Mouse (Mus musculus): Measurements from ENCODE around the gene Rnf25.

The Rnf25 gene

GRCm38 (mm10) chr1:74601267-74601962 lies at the start of gene Rnf25, which contains the start of gene Stk36:
Gene Rnf25, minus strand, starts transcription at chr1:74601397.
Gene Stk36, plus strand, starts transcription at chr1:74601445.
- peak; percentile 59 to 73 for DNase-seq (ENCODE audit: low spot score in 2 of 2)

GRCm38 (mm10) chr1:74643926-74644325 lies 42.7 kb upstream of the Rnf25 start:
- DNase-seq (ENCODE audit: low spot score in 2 of 2) = no peak

GRCm38 (mm10) chr1:74643524-74643923 lies 42.3 kb upstream of the Rnf25 start:
- DNase-seq (ENCODE audit: low spot score in 2 of 2) = no peak

GRCm38 (mm10) chr1:74632734-74633133 lies 31.5 kb upstream of the Rnf25 start:
- DNase-seq (ENCODE audit: low spot score in 2 of 2) = no peak

GRCm38 (mm10) chr1:74628001-74628400 lies 26.8 kb upstream of the Rnf25 start:
- DNase-seq (ENCODE audit: low spot score in 2 of 2) = no peak

- DNase-seq (ENCODE audit: low spot score in 2 of 2) = no peak
Measured at GRCm38 (mm10) chr1:74626076-74626475, 24.9 kb upstream of the Rnf25 start.

DNA sequence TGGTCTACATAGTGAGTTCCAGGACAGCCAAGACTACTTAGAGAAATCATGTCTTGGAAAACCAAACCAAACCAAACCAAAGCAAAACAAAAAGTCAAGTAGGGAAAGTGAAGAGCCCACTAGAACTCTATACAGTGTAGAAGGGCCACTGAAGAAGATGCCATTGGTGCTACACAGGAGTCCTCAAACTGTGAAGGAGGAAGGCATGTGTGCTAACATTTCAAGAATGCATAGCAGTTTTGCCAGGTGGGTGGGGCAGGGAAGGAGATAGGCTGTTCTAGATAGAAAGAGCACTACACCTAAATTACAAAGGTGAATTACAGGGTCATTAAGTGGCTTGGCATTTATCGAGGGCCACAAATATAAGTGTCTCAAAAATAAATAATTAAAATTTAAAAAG lies 23.0 kb upstream of the Rnf25 start:
- DNase-seq (ENCODE audit: low spot score in 2 of 2) = no peak

DNA sequence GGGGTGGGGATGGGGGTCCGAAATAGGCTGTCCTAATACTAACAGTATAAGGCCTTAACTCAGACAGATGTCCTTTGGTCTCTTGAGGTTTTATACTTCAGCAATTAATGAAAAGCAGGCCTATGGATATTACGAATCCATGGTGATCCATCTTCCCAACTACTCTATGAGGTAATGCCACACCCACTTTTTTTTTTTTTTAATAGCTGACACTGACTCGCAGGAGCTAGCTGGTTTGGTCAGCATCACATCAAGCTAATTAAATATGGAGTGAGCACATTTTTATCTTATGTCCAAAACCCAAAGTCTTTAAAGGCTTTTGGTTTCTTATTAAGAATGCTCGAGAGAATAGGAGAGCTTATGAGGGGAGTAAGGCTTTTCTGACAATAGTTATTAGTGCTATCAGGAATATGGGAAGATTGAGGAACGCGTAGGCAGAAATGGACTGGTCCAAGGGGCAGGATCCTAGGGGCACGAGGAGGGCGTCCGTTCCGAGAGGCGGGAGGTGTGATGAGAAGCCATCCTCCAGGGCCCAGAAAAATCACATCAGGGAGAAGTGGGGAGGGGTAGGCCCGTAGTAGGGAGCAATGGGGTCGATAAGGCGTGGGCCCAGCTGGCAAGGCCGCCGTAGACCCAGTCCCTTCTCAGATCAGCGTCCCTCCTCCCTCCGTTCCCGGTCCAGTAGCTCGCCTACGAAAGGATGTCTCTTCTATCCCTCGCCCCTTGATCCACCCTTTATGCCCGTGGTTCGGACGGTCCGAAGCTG lies 513 bp downstream of the Rnf25 start:
- DNase-seq (ENCODE audit: low spot score in 2 of 2) = no peak

DNA sequence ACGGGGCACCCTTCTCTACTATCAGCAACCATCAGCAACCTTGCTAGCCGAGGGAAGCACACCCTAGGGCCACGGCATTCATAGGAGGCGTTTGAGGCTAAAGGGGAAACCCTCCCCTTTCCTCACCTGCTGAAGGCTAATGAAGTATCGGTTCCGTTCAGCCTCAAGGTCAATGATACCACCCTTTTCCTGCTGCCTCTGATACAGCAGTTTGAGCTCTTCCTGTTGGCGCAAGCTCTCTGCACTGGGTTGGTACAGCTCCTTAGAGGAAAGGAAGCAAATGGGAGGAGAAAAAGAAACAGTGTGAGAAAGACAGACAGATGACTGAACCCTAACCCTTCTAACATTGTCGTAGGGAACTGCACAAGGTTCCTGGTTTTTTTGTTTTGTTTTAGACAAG lies 6.8 kb downstream of the Rnf25 start:
- DNase-seq (ENCODE audit: low spot score in 2 of 2) = no peak

- peak; percentile 97 to 98 for DNase-seq (ENCODE audit: low spot score in 2 of 2)
Measured at GRCm38 (mm10) chr1:74587773-74588445, 13.3 kb downstream of the Rnf25 start, which contains the start of the genes Zfp142 and Bcs1l. Gene Zfp142, minus strand, starts transcription at chr1:74588246. Gene Bcs1l, plus strand, starts transcription at chr1:74588289.

GRCm38 (mm10) chr1:74587233-74587772 lies 13.9 kb downstream of the Rnf25 start:
- DNase-seq (ENCODE audit: low spot score in 2 of 2) = no peak

- DNase-seq (ENCODE audit: low spot score in 2 of 2) = no peak
Measured at GRCm38 (mm10) chr1:74584616-74585398, 16.4 kb downstream of the Rnf25 start.

- no peak for DNase-seq (ENCODE audit: low spot score in 2 of 2)
Measured at GRCm38 (mm10) chr1:74582621-74583020, 18.6 kb downstream of the Rnf25 start.

GRCm38 (mm10) chr1:74569739-74570719 lies 31.2 kb downstream of the Rnf25 start:
- DNase-seq (ENCODE audit: low spot score in 2 of 2) = peak; percentile 23 to 26

DNA sequence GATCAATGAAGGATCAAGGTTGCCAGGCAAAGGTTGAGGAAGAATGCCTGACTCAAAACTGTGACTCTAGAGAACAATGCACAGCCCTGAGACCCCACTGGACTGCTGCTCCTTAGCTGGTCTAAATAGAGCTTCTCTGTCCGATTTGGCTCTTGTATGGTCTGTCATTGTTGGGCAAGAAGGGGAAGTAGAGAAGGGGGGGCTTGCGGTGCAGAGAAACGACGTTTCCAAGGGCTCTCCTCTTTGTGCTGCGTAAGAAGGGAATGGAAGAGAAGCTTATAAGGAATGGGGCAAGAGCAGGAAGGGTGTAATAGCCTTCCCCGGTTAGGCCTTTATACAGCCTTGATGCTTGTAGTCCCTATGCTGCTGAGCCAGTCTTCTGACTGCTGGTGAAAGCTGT lies 35.4 kb downstream of the Rnf25 start:
- no peak for DNase-seq (ENCODE audit: low spot score in 2 of 2)

- DNase-seq (ENCODE audit: low spot score in 2 of 2) = no peak
Measured at GRCm38 (mm10) chr1:74559061-74559460, 42.1 kb downstream of the Rnf25 start.

DNA sequence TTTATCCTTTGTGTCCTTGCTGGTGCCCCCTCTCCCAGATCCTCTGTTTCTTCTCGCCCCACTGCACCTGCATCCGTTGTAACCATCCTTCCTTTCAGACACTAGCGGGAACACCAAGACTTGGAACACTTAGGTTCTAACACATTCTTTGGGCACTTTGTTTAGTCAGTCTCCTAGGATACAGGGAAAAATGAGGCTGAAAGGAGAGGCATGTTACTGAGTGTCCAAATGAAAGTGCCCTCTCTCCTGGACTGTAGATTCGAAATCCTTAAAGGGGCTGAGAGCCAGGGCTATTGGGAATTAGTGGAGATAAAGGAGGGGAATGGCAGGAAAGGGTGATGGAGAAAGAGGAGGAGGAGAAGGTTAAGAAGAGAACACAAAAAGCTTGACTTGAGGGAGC lies 57.0 kb downstream of the Rnf25 start, which contains the start of gene Usp37:
Gene Usp37, minus strand, starts transcription at position 101 of the 400 bp plus-strand sequence.
- DNase-seq (ENCODE audit: low spot score in 2 of 2) = no peak
